ENCODE assay signal across 8 mouse cellular contexts in the genomic region with DNA sequence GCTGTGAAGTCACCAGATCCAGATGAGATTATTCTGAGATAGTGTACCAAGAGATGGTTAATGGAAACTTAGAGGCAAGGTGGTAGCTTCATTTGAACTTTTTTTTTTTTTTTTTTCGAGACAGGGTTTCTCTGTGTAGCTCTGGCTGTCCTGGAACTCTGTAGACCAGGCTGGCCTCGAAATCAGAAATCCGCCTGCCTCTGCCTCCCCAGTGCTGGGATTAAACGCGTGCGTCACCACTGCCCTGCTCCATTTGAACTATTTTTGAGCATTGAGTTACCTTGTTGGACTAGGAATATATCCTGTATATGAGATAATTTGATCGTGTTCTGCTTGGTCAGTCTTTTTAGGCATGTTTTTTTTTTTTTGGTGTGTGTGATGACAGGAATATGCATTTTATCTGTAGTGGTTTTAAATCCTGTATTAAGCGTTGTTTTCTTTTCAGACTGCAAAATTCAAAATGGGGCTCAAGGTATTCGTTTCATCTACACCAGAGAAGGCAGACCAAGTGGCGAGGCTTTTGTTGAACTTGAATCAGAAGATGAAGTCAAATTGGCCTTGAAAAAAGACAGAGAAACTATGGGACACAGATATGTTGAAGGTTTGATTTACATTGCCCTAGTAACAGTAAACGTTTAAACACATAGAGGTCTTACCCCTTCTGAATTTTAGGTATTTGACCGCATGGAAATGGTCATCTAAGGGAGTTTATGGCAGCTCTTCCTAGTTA. TPM values are rescaled to one million over a fixed set of nuclear protein-coding genes. Genes with fewer than 3 reads are reported as not detected.
A peak's percentile ranks its signal among the peaks of the same experiment; 100 is the strongest.
DNase-seq lines count a peak whose midpoint lies in the region; ATAC-seq lines count a peak whose summit lies in the region.

No protein-coding gene starts in this region.

- no peak for DNase-seq in lung, adult 18-20 months
- DNase-seq in forebrain, embryonic 10.5 days (ENCODE audit: extremely low spot score, low spot score) = no peak
- DNase-seq in limb, embryonic 11.5 days (ENCODE audit: low spot score) = no peak
- DNase-seq in right cerebral cortex, postnatal 36 days (ENCODE audit: low spot score in 2 of 2) = no peak
- DNase-seq in urinary bladder, postnatal 4 days (ENCODE audit: low spot score in 2 of 2) = no peak

- 47% methylated on average over 12 of the region's 12 CpGs for WGBS in lung, embryonic 15.5 days
- WGBS in forebrain, embryonic 10.5 days = 78% methylated on average over 12 of the region's 12 CpGs
- 75% methylated on average over 12 of the region's 12 CpGs for WGBS in limb, embryonic 11.5 days
- WGBS in neural tube, embryonic 15.5 days = 62% methylated on average over 12 of the region's 12 CpGs

- peak overlapping the region; percentile 97 for H3K4me3 ChIP-seq in lung, embryonic 15.5 days
- peak overlapping the region; percentile 94 for H3K4me3 ChIP-seq in forebrain, embryonic 10.5 days
- peak overlapping the region; percentile 99 for H3K4me3 ChIP-seq in limb, embryonic 11.5 days (ENCODE audit: low read depth, low read length)
- peak overlapping the region; percentile 94 for H3K4me3 ChIP-seq in neural tube, embryonic 15.5 days (replicated peaks)

- peaks cover 30% of the 10 kb centered on the region for H3K36me3 ChIP-seq in lung, embryonic 15.5 days
- peaks cover 58% of the 10 kb centered on the region for H3K36me3 ChIP-seq in forebrain, embryonic 10.5 days (replicated peaks)
- H3K36me3 ChIP-seq in limb, embryonic 11.5 days (ENCODE audit: control insufficient read depth, insufficient read depth, low read length) = peaks cover 7% of the 10 kb centered on the region
- H3K36me3 ChIP-seq in neural tube, embryonic 15.5 days = peaks cover 21% of the 10 kb centered on the region

- no peak overlapping the region for H3K27ac ChIP-seq in lung, embryonic 15.5 days
- H3K27ac ChIP-seq in forebrain, embryonic 10.5 days = peak overlapping the region; percentile 100; the same call in 1 of the 2 replicates
- no peak overlapping the region for H3K27ac ChIP-seq in limb, embryonic 11.5 days (replicated peaks; ENCODE audit: low read depth, low read length)
- no peak overlapping the region for H3K27ac ChIP-seq in neural tube, embryonic 15.5 days (replicated peaks)

- H3K4me1 ChIP-seq in lung, embryonic 15.5 days = peaks cover 22% of the 10 kb centered on the region
- peaks cover 51% of the 10 kb centered on the region for H3K4me1 ChIP-seq in forebrain, embryonic 10.5 days
- H3K4me1 ChIP-seq in limb, embryonic 11.5 days (ENCODE audit: control insufficient read depth, insufficient read depth, low read length) = peaks cover 10% of the 10 kb centered on the region
- peaks cover 30% of the 10 kb centered on the region for H3K4me1 ChIP-seq in neural tube, embryonic 15.5 days

- no peaks in the 10 kb centered on the region for H3K27me3 ChIP-seq in lung, embryonic 15.5 days
- H3K27me3 ChIP-seq in forebrain, embryonic 10.5 days (ENCODE audit: poor library complexity, severe bottlenecking) = peaks cover 19% of the 10 kb centered on the region
- no peaks in the 10 kb centered on the region for H3K27me3 ChIP-seq in limb, embryonic 11.5 days (ENCODE audit: control insufficient read depth, insufficient read depth, low read length)
- H3K27me3 ChIP-seq in neural tube, embryonic 15.5 days (replicated peaks) = no peaks in the 10 kb centered on the region

- ATAC-seq in lung, embryonic 15.5 days (ENCODE audit: borderline replicate concordance, extremely low read depth, low FRiP score, low TSS enrichment) = no peak
- no peak for ATAC-seq in limb, embryonic 11.5 days (ENCODE audit: insufficient number of reproducible peaks, low FRiP score, low TSS enrichment, low read depth)
- ATAC-seq in neural tube, embryonic 15.5 days (ENCODE audit: low FRiP score) = no peak
- no peak for ATAC-seq in frontal cortex, adult (ENCODE audit: low TSS enrichment)

- peak overlapping the region; percentile 100 for H3K9ac ChIP-seq in lung, embryonic 15.5 days
- H3K9ac ChIP-seq in limb, embryonic 11.5 days (ENCODE audit: low read length) = peak overlapping the region; percentile 99
- peak overlapping the region; percentile 100 for H3K9ac ChIP-seq in neural tube, embryonic 15.5 days (replicated peaks)

- H3K4me2 ChIP-seq in lung, embryonic 15.5 days = peak overlapping the region; percentile 72
- peak overlapping the region; percentile 62 for H3K4me2 ChIP-seq in limb, embryonic 11.5 days (ENCODE audit: low read depth, severe bottlenecking)
- peak overlapping the region; percentile 62 for H3K4me2 ChIP-seq in neural tube, embryonic 15.5 days

- H3K9me3 ChIP-seq in lung, embryonic 15.5 days = no peaks in the 10 kb centered on the region
- no peaks in the 10 kb centered on the region for H3K9me3 ChIP-seq in forebrain, embryonic 10.5 days
- H3K9me3 ChIP-seq in limb, embryonic 11.5 days (ENCODE audit: control insufficient read depth, low read length) = no peaks in the 10 kb centered on the region
- no peaks in the 10 kb centered on the region for H3K9me3 ChIP-seq in neural tube, embryonic 15.5 days (replicated peaks)

RNA-seq across cellular contexts. Expression of gene Hnrnph1, which starts 2.4 kb away (rescaled TPM):
- 489 and 493 TPM in 2 replicates for polyA plus RNA-seq in lung, embryonic 15.5 days (2015; fragmentation: Nextera tagmentation; extraction: Ambion mirVana)
- polyA plus RNA-seq in forebrain, embryonic 10.5 days (2016; fragmentation: Nextera tagmentation; extraction: Ambion mirVana) = 634 and 666 TPM in 2 replicates
- polyA plus RNA-seq in limb, embryonic 11.5 days (2014; fragmentation: Nextera tagmentation; extraction: Ambion mirVana) = 809 and 820 TPM in 2 replicates
- polyA plus RNA-seq in neural tube, embryonic 15.5 days (2015; fragmentation: Nextera tagmentation; extraction: Ambion mirVana) = 390 and 401 TPM in 2 replicates

RNA-seq across cellular contexts. Expression of gene Cby3, which starts 24.9 kb away (rescaled TPM):
- 0.24 and 0.30 TPM in 2 replicates for polyA plus RNA-seq in lung, embryonic 15.5 days (2015; fragmentation: Nextera tagmentation; extraction: Ambion mirVana)
- 0.23 and 0.57 TPM in 2 replicates for polyA plus RNA-seq in forebrain, embryonic 10.5 days (2016; fragmentation: Nextera tagmentation; extraction: Ambion mirVana)
- 0.28 TPM in 1 of 2 replicates, not detected in the other for polyA plus RNA-seq in limb, embryonic 11.5 days (2014; fragmentation: Nextera tagmentation; extraction: Ambion mirVana)
- polyA plus RNA-seq in neural tube, embryonic 15.5 days (2015; fragmentation: Nextera tagmentation; extraction: Ambion mirVana) = 0.55 and 1.8 TPM in 2 replicates

RNA-seq across cellular contexts. Expression of gene Rufy1, which starts 51.7 kb away (rescaled TPM):
- 21.4 and 24.9 TPM in 2 replicates for polyA plus RNA-seq in lung, embryonic 15.5 days (2015; fragmentation: Nextera tagmentation; extraction: Ambion mirVana)
- 23.1 and 24.0 TPM in 2 replicates for polyA plus RNA-seq in forebrain, embryonic 10.5 days (2016; fragmentation: Nextera tagmentation; extraction: Ambion mirVana)
- 28.1 and 28.6 TPM in 2 replicates for polyA plus RNA-seq in limb, embryonic 11.5 days (2014; fragmentation: Nextera tagmentation; extraction: Ambion mirVana)
- 21.8 and 25.1 TPM in 2 replicates for polyA plus RNA-seq in neural tube, embryonic 15.5 days (2015; fragmentation: Nextera tagmentation; extraction: Ambion mirVana)

RNA-seq across cellular contexts. Expression of gene Canx, which starts 53.7 kb away (rescaled TPM):
- polyA plus RNA-seq in lung, embryonic 15.5 days (2015; fragmentation: Nextera tagmentation; extraction: Ambion mirVana) = 352 and 360 TPM in 2 replicates
- 334 and 352 TPM in 2 replicates for polyA plus RNA-seq in forebrain, embryonic 10.5 days (2016; fragmentation: Nextera tagmentation; extraction: Ambion mirVana)
- 242 and 250 TPM in 2 replicates for polyA plus RNA-seq in limb, embryonic 11.5 days (2014; fragmentation: Nextera tagmentation; extraction: Ambion mirVana)
- 289 and 305 TPM in 2 replicates for polyA plus RNA-seq in neural tube, embryonic 15.5 days (2015; fragmentation: Nextera tagmentation; extraction: Ambion mirVana)
